Mouse (Mus musculus): Measurements from ENCODE around the gene Fbxw8. TPM values are rescaled to one million over a fixed set of nuclear protein-coding genes. Genes with fewer than 3 reads are reported as not detected.

The Fbxw8 gene
- total RNA-seq, 2 experiments from 2014 or later: 7.1 to 11.7 TPM

DNA sequence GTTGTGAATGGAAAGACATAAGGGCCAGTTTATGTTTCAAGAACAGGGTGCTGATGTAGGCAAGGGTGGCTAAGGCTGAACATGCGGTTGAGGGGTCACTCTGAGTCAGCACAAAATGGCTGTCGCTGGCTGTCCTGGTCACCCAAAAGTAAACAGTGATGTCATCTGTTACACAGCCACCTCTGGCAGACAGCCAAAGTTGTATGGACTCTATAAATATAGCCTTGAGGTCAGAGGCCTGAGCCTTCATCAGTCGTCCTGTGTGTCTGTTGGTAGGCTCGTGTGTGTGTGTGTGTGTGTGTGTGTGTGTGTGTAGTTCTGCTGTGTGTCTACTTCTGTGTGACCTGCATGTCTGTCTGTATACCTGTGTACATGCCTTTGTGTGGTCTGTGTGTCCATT, 1.7 kb upstream of the Fbxw8 start:
- ATAC-seq (ENCODE audit: poor library complexity, severe bottlenecking): no peak

DNA sequence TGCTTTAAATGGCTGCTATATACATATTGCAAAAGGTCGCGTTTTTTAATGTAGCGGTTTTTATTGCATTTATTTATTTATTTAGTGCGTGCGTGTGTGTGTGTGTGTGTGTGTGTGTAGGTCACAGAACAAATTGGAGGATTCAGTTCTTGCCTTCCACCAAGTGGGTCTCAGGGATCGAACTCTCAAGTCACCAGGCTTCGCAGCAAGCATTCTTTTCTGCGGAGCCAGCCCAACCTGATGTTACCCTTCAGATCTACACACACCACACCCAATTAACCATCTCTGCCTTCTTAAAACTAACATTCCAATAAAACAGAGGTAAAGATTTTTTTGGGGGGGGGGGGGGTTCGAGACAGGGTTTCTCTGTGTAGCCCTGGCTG, 292 bp upstream of the Fbxw8 start:
- ATAC-seq (ENCODE audit: poor library complexity, severe bottlenecking): no peak

DNA sequence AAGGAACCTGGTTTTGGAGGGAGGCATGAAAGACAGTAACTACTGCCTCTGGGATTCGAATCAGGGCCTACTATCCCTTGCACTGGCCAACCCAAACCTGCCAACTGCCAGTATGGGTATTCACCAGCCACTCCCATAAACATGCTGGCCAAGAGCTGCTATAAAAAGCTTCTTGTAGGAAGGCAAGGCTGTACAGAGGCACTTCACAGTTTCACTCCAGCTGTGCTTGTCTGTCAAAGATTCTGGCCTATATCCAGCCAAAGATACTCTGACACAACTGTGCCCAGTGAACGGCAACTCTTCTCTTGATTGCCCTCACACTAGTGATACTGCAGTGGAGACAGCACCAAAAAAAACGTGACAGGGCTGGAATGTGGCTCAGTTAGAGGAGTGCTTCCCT, 5.6 kb downstream of the Fbxw8 start:
- ATAC-seq (ENCODE audit: poor library complexity, severe bottlenecking): no peak

DNA sequence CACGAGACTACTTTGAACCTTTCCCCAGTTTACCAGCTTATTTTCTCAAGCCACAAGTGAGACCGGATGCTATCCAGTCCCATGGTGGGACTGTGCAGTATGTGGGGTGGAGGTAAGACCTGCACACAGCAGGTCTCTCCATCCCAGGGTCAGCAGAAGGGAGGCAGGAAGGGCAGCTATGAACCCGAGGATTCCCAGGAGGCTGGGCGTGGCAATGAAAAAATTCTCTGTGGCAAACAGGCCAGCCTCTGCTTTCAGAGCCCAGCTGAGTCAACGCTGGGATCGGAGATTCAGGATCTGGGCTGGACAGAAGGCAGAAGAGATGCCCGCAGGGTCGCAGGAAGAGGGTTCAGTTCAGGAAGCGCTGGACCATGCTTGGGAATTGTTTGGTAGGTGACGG, 8.0 kb downstream of the Fbxw8 start:
- no peak for ATAC-seq (ENCODE audit: poor library complexity, severe bottlenecking)

DNA sequence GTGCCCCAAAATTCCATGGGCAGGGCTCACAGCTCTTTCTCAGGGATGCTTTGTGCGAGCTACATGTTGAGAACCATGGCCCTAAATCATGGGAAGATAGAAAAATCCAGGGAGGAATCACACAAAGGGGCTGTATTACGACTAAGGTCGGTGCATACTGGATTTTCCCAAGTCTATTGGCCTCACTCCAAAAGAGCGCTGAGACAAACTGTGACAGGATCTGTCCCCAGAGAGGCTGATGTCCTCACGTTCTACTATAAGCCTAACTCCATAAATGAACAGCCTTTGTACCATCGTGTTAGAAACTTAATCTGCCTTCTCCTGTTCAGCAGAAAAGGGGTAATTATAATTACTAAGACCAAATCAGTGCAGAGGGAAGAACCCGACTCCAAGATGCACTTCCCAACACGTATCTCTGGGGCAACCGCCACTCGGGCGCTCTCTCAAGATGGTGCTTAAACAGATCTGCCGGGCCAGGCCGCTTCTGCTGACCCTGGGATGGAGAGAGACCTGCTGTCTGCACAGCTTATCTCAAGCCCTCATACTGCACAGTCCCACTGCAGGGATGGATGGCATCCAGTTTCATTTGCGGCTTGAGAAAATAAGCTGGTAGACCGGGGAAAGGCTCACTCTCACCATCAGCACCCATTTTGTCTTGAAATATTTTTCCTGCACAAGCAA, 9.1 kb downstream of the Fbxw8 start:
- ATAC-seq (ENCODE audit: poor library complexity, severe bottlenecking): no peak

DNA sequence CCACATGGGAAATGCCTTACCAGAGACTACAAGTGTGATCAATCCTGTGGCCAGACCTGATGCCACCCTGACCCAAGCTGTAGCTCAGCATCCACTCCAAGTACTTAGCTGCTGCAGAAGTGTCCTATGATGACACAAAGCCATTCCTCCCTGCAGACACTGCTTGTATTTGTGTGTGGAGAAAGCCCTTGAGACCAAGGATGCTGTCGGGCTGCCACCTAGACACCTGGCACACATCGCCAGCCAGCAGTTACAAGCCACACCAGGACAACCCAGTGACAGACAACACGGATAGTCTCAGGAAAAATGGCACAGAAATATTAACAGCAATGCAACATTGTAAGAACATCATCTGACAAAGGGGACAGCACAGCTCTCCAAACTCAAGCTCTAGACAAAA, 9.8 kb downstream of the Fbxw8 start:
- ATAC-seq (ENCODE audit: poor library complexity, severe bottlenecking): no peak

DNA sequence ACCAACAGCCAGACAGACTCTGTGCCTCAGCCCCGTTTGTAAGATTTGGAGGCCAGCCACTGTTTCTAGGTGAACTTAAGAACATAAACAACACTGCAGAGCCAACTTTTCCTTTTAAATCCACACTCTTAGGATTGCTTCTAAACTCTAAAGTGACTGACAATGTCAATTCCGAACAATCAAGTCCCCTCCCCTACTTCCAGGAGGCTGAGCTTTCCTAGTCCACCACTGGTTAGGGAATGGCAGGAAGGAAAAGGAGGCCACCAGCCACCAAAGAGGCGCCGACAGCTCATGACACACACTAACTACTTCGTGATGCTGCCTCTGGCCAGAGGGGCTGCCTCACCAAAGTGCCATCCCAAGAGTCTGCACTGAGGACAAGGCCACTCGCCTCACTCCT, 10.5 kb downstream of the Fbxw8 start:
- ATAC-seq (ENCODE audit: poor library complexity, severe bottlenecking): no peak

DNA sequence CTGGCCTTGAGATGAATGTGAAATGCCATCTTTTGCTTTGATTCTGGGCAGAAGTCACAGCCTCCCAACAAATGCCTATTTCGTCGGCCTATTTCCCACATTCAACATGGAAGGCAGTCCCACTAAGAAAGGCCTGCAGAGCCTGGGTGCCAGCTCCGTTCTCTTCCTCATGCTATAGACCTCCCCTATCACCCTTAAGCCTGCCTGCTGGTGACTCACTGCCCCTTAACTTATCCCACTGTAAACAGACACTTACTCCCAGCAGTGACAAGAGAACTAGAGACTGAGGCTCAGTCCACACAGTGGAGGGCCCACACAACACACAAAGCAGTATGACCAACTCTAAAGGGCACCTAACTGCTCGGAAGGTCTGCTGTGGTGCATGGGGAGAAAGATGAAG, 10.9 kb downstream of the Fbxw8 start:
- ATAC-seq (ENCODE audit: poor library complexity, severe bottlenecking): no peak

DNA sequence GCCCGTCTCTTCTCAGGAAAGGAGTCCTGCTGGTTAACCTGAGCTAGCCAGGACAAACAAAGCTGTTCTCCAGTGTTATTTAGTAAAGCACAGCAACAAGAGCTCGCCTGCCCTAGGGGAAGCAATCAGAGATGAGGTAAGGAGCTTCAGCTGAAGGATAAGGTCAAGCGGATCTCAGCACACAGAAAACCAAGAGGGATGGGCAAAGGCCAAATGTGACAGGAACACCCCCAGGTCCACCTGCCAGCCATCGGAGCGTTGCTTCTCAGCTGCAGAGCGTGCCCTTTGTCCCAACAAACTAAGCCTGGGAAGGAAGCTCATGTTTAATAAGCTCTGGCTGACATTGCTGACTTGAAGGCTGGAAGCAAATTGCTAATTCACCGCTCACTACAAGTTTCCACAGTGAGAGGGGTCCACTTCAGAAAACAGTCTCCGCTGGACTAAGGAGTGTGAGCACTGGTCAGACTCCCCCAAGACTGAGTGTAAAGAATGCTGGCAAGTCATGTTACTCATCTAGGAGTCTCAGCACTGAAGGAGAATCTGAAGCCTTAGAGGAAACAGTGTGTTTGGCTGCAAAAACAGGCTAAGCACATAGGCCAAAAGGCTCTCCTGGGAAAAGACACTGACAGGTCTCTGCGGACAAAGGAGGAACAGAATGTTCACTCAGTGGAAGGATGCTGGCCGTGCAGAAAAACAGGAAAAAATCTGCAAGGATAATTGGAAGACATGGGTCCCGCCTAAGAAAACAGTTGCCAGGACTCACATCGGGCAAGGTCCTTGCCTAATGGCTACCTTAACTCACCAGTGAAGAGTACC, 11.8 kb downstream of the Fbxw8 start:
- ATAC-seq (ENCODE audit: poor library complexity, severe bottlenecking): no peak

DNA sequence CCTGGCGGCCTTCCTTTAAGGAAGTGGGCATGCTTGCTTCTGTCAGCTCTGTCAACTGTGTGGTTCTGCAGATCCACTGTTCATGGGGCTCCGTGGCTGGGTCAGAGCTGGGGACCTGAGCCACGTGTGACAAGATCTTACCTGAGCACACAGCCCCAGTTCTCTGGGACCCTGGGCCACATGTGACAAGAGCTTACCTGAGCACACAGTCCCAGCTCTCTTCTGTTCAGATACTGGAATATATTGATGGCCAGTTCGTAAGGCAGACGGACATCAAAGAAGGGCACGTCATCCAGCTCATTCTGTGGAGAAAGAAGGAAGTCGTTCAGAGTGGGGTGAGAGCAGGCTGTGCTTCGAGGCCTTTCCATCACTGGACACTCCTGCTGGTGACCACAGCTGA, 12.8 kb downstream of the Fbxw8 start:
- ATAC-seq (ENCODE audit: poor library complexity, severe bottlenecking): no peak

DNA sequence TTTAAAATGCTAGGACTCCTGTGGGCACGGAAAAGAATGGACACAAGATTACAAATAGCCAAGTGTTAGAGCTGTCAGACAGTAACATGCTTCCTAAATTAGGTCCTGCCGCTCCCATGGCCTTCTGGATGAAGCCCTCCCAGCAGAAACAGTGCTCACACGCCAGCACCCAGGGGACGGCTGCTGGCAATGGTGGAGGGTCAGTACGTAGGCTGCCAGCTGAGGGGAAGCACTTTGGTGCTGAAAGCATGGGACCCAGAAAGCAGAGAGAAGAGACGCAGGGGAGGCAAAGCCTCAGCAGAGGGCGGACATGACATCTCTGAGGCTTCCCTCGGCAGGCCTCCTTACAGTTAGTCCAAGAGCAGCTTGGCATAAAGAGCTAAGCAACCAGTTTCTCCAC, 15.6 kb downstream of the Fbxw8 start:
- no peak for ATAC-seq (ENCODE audit: poor library complexity, severe bottlenecking)

DNA sequence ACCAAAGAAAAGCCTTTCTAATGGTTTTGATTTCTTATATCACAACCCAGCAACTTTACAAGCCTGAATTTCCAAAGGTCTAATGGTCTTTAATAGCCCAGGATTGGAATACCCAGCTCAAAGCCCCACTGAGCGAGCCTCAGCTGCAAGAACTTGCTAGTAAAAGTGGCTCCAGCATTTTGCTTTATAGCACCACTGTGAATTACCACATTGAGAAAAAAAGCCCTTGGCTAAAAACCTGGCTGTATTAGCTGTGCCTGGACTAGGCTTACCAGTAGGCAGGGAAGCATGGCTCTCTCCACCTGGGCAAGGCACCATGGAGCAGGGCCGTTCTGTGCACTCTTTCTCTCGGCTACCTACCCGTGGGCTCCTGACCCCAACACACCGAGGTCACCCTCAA, 18.9 kb downstream of the Fbxw8 start:
- ATAC-seq (ENCODE audit: poor library complexity, severe bottlenecking): no peak

DNA sequence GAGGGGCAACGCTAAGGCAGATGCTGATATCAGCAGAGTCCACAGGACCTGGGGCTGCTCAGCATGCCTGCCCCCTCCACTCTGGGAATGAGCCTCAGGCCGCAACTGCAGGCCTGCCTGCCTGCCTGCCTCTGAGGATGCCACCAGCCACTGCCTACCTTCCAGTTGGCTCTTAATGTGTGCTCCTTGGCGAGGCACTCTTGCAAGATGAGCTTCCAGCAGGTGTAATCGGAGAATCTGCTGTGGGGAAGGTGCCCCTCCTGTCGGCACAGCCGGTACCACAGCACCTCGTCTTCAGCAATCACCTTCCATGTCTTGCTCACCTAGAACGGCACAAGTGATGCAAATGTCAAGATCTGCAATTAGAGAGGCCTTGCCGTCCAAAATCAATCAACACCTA, 26.6 kb downstream of the Fbxw8 start:
- no peak for ATAC-seq (ENCODE audit: poor library complexity, severe bottlenecking)

DNA sequence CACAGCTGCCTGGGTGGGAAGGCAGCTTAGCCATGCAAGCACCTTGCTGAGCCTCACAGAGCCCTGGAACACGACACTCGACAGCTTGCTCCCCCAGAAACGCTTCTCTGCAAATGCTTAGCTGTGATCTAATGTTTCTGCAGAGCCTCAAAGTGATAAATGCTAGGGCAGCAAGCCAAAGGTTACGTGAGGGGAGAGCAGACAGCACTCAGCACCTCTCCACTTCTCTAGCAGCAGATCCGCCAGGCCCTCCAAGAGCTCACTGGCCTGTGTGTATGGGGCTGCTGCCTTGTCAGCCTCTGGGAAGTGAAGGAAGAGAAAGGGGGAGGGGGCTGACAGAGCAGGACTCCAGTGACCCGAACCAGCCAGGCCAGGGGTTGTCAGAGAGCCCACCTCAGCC, 27.1 kb downstream of the Fbxw8 start:
- ATAC-seq (ENCODE audit: poor library complexity, severe bottlenecking): no peak

DNA sequence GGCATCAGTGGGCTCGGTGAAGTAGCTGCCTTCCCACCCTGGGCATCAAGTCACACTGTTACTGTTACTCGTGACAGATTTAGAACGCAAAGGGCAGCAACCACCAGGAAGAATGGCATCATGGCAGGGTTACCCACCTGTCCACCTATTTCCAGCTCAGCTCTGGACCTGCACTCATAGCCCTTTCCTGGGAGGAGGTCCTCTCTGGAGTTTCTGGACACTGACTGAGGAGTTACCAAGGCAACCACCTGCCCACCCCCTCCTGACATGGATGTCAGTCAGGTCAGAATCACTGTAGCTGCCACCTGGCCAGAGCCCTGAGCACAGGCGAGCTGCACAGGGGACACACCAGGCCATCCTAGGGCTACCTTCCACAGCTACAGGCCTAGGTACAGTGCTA, 28.6 kb downstream of the Fbxw8 start:
- no peak for ATAC-seq (ENCODE audit: poor library complexity, severe bottlenecking)

DNA sequence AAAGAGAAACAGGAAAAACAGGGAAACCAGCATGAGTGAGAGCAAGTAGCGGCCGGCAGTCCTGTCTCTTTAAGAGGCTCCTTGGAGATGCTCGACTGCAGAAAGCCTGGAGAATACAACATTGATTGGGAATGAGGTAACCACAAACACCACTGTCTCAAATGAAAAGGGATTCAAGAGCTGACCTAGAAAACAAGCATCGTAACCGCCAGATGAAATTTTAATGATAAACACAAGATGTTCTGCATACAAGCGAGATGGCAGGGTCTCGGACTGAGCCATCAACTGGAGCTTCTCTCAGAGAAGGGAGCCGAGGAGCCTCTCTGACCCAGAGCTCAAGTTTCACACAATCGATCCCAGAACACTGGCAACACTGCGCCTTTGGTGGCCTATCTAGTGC, 32.2 kb downstream of the Fbxw8 start:
- ATAC-seq (ENCODE audit: poor library complexity, severe bottlenecking): no peak

DNA sequence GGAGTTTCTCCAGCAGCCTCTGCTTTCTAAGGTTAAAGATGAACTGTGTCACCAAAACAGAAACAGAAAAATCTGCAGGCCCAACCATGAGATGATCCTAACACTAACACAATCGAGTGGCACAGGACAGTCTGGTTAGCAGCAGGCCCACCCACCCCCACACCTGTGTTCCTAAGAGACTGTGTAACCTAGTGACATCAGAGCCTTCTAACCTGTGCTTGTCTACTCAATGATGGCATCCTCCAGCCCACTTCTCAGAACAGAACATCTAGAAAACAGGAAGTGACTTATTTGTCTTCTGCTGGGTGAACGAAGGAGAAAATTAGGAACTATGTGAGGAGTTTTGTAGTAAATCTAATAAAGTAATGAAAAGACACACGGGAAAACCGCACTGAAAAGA, 33.3 kb downstream of the Fbxw8 start:
- no peak for ATAC-seq (ENCODE audit: poor library complexity, severe bottlenecking)

DNA sequence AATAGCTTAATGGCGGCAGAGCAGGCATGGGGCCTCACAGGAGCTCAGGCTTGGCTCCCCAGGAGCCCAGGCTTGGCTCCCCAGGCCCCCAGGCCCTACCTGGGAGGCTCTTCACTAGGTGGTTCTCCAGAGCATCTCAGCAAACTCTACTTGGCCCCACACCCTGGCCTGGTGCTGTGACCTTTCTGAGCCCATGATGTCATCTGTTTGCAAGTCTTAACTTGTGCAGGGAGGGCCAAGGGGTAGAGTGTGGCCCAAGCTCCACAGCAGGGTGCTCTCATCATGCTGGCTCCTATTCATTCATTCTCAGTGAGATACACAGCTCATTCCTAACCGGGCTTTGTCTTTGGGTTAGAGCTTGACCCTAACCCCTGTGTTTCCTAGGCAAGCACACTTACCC, 34.6 kb downstream of the Fbxw8 start:
- no peak for ATAC-seq (ENCODE audit: poor library complexity, severe bottlenecking)

DNA sequence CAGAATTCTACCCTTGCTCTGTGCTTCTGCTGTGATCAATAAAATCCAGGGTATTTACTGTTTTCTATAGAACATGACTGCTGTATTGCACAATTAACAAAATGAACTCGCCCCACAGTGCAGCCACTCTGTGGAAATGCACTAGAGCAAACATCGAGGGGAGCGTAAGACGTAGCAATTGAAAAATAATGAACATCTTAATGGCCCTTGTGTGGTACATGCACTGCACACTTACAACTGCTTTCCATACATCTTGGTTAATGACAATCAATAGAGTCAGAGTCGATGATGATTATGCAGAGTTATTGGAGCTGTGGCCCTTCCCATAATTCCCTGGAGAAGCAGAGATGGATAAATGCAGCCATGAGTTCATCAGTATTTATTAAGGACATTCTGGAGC, 36.3 kb downstream of the Fbxw8 start:
- no peak for ATAC-seq (ENCODE audit: poor library complexity, severe bottlenecking)

DNA sequence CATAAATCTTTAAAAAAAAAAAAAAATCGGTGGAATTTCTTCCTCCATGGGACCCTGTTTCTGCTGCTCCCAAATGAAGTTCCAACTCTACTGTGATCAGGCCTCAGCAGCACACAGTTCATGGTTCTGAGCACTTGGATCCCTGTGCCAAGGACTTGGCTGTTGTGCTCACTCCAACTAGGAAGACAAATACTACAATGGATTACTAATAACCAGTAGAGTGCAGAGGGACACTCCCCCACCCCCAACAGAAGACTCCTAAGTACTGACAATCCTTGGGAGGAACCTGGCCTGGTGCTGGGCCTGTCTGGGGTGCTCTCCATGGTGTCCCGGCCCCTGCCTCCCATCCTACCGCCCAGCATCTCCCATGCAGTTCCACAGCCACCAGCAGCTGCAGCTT, 36.9 kb downstream of the Fbxw8 start:
- ATAC-seq (ENCODE audit: poor library complexity, severe bottlenecking): no peak

DNA sequence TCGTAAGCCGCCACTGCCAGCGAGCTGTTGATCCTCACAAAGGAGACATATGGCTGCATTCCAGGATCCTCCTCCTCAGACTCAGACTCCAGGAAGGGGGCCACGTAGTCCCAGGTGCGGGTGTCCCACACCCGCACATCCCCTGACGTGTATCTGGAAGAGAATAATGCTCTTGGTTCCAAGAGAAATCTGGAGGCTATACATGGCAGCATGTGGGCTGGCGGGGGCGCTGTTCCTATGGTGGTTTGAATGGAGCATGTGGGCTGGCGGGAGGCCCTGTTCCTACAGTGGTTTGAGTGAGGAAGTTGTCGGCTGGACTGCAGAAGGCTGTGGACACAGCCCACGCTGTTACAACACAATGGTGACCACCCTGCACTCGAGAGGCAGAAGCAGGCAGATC, 41.6 kb downstream of the Fbxw8 start:
- ATAC-seq (ENCODE audit: poor library complexity, severe bottlenecking): no peak

DNA sequence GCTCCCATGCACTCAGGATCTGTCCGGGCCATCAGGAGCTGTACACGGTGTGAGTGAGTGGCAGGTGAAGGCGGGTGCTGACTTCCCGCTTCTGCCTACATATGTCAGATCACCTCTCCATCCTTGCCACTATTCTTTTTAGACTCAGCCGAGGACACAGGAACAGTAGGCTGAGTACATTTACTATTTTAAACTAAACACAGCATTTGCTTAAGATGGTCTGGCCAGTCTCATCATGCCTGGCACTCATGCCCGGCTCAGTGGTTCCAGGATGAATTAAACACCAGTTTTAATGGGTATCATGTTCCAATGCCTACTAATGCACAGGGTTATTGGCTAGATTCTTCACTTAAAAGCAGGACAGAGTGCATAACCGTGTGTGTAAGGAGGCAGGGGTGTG, 42.2 kb downstream of the Fbxw8 start:
- ATAC-seq (ENCODE audit: poor library complexity, severe bottlenecking): no peak
